Mouse (Mus musculus): ENCODE data around the gene Atg3.

Gene Atg3

DNA sequence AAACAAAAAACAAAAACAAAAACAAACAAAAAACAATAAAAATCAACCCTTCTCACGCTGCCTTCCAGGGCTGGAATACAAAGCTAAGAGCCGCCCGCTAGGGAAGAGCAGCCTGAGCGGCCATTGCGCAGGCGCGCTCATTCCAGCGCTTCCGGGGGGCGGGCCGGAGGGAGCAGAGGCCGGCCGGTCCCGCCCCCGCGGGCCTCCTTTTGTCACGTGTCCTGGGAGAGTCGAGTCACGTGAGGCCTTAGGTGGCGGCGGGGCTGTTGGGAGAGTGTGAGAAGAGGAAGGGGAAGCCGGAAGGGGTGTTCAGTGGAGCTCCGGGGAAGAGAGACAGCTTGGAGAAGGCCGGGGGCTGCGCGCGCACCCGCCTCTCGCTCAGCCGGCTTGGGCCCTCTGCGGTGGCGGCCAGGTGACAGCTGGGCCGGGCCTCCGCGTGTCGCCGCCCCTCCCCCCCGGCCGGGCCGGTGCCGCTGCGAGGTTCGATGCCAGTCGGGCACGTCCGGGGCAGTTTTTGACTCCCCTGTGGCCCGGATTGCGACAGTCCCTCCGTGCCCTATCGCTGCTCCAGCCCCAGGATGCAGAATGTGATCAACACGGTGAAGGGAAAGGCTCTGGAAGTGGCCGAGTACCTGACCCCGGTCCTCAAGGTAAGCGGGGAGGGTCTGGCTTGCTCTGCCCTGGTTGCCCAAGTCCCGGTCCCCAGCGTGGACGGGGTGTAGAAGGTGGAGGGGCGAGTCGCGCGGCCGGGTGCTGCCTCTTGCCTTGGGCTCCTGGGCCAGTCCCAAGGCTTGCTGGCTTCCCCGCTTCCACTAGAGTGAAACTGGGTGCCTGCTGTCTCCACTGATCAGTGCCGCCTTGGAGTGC is at the start of gene Atg3, which contains the start of gene Slc35a5:
Gene Atg3, plus strand, starts transcription at position 264 of the 867 bp plus-strand sequence.
Gene Slc35a5, minus strand, starts transcription at position 185 of the 867 bp plus-strand sequence.
- DNase-seq (ENCODE audit: low spot score in 2 of 2), result peak; percentile 83 to 89

DNA sequence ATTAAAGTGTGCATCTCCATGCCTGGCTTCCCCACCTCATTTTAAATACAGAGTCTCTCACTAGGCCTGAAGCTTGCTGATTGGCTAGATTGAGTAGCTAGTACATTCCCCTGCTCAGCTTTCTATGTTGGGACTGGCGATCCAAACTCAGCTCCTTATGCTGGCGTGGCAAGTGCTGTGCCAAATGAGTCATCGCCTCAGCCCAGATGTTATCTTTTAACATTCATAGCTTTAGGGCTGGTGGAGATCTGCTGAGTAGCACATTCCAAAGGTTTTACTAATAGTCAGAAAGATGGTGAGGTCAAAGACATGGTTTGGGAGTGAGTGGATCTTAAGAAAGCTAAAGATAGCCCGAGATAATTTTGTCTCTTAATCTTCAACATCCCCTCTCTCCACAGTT is 48.1 kb upstream of the Atg3 start:
- DNase-seq (ENCODE audit: low spot score in 2 of 2), result no peak

DNA sequence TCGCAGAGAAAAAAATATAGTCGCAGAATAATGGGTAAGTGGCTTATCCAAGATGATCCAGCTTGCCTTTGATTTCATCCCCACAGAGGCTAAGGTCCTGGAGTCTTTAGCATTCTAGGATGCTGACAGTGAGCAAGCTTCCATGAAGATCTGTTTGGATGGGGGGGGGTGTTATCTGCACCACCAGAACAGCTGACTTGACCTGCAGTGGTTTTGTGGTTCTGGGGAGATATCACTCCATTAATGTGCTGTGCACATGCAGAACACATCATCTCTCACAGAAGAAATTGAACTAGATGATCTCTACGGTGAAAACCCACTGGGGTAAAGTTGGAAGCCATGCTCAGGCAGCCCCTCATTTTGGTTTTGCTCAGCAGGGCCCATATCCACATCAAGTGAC is 41.4 kb upstream of the Atg3 start:
- no peak for DNase-seq (ENCODE audit: low spot score in 2 of 2)

DNA sequence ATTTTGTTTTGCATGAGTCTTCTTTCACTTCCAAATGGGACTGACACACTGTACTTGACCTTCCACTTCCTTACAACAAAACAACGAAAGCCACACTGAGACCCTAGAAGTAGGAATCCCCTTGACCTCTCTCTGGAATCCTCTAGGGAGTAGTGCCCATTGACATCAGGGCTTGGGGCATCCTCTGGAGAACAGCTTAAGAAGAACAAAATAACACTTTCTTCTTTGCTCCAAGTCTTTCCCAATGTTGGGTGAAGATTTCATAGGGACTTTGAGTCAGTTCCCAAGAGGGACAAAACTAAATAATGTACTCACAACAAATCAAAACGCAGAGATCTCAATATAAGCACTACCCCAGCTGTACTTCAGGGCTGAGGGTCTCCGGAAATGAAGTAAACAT is 39.8 kb upstream of the Atg3 start:
- no peak for DNase-seq (ENCODE audit: low spot score in 2 of 2)

DNA sequence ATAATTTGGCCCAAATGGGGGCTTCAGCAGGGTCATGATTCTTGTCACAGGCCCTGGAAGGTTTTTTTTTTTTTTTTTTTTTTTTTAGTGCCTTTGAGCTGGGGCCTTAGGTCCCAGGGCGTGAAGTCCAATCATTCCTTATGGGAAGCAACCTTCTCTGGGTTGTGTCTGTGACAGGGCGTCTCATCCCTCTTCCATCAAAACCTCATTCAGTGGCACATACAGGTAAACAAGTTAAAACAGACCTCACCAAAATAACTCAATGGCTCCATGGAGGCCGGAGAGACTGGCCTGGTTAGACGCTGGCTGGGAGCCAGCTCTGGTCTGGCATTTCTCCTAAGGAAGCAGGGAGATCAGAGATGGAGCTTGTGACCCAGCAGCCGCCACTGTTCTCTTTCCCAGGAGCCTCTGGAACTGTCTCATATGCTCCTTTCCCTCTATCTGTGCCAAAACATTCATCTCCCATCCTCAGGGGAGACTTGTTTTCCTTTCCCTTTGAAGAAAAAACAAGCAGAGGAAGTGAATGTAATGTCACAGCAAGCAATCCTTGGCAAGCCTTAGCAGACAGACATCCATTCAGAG is 37.6 kb upstream of the Atg3 start:
- no peak for DNase-seq (ENCODE audit: low spot score in 2 of 2)

DNA sequence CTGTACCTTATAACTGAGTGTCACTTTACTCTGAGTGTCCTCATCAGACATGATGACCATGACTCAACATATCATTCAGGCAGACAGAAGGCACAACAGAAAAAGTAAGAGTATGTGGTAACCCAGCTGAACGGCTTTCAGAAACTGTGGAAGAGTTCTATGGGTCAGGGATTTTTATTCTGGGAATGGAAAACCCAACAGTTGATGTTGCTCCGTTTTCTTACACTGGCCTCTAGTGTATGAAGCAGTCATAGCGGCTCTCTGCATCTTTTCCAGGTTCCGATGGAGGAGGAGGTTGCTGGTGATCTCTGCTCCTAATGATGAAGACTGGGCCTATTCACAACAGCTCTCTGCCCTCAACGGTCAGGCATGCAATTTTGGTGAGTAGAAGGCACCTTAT is 36.0 kb upstream of the Atg3 start:
- no peak for DNase-seq (ENCODE audit: low spot score in 2 of 2)

DNA sequence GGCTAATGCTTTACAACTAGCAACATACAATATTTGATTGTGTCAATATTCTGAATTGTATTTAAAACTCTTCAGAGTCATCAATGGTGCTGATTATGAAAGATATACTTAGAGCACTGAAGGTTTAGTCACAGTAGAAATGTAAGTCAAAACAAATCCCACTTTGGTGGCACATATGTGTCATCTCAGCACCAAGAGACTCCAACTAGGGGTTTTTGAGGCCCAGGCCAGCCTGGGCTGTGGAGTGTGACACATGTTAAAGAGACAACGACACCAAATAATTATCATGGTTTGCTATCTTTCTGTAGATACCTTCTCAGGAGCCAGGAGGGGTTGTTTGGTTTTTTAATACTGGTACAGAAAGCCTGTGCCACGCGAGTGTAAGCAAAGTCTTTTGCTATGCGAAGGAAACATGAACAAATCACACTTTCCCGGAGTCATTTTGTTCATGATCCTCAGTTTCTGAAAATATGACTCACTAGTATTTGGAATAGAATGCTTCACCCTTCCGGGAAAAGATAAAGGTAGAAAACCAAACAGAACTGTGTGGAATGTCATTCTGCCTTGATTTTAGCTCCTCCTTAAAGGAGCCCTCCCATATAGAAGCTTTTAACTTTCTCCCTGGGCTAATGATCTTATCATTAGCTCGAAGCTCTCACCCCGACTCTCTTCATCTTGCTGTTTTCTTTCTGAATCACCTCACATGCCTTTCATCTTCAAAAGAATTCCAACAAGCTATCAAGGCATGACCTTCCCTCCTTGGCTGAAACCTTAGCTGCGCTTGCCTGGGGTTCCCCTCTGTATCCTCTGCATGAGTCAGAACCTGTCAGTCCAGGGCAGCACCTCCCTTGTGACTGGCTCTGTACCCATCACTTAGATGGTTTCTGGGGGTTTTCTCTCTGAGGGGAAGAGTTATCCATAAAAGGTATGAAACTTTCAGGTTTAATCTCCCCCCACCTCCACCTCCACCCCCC is 34.1 kb upstream of the Atg3 start:
- DNase-seq (ENCODE audit: low spot score in 2 of 2), result no peak

DNA sequence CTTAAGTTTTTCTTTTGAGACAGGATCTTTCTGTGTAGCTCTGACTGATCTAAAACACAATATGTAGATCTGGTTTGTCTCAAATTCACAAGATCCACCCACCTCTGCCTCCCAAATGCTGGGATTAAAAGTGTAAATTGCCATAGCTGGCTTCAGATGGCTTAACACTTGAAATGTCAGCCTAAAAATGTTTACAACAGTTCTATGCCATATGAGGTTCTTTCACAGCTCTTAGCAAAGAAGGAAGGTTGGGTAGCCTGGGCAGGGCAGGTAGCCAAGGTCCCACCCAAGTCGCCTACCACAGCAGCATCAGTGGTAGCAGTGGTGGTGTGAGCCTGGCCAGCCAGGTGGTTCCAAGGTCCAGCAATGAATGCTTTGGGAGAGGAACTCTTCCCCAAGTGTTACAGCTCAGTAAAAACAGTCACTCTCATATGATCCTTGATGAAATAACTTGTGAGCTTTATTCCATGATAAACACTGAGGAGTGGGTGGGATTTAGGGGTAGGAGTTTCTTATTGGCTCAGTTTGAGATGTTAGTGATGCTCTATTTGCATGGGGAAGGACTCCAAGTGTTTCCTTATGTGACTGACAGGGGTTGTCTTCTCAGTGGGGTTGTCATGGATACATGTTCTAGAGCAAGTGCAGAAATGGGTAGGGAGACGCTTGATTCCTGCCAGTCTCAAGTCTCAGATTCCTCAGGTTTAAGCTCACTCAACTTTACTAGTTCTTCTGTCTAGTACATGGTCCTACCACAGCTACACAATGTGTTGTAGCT is 30.5 kb upstream of the Atg3 start:
- no peak for DNase-seq (ENCODE audit: low spot score in 2 of 2)

DNA sequence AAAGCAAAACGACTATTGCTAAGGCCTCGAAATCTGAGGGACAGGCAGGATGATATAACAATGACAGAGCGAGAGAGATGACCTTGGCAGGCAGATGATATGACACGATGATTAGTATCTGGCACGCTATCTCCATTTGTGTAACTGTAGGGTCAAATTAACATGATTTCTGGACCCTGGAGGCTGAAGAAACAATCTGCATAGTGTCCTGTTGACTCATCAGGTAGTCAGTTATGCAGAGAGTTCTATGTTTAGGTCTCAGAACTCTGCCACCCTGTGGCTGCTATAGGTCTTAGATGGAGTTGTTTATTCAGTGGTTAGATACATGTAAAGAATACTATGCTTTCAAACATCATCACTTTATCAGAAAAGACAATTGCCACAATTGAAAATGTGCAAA is 16.9 kb upstream of the Atg3 start:
- DNase-seq (ENCODE audit: low spot score in 2 of 2), result no peak

DNA sequence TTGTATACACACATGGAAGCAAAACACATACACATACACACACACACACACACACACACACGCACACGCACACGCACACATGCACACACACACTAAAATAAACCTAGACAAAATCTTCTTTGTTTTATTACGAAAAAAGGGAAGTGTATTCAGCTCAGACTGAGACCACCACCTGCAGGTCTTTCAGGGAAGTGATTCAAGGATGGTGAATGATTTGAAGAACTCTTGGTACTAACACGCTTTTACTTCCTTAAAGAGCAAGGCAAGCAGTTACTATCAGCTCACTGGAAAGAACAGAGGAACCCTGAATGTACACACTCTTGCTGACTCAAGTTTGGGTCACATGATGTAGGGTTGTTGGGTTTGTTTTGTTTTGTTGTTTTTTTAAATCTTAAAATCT is 16.0 kb upstream of the Atg3 start:
- DNase-seq (ENCODE audit: low spot score in 2 of 2), result no peak

DNA sequence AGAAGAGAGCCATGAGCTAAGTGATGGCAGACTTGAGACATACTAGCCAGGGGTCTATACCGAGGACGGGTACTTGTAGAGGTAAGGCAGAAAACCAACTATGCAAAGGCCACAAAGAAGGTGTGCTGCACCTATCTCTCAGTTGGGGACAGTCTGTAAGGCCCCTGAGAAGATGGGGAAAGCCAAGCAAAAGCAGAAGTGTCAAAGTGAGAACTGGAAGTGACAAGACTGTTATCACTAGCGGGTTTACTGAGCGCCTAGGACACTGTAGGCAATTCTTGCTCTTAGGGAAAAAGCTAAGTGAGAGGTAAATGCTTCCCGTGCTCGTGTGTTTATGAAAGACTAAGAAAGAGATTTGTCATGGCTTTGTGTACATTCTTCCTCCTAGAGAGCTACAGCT is 13.5 kb upstream of the Atg3 start:
- DNase-seq (ENCODE audit: low spot score in 2 of 2), result no peak

DNA sequence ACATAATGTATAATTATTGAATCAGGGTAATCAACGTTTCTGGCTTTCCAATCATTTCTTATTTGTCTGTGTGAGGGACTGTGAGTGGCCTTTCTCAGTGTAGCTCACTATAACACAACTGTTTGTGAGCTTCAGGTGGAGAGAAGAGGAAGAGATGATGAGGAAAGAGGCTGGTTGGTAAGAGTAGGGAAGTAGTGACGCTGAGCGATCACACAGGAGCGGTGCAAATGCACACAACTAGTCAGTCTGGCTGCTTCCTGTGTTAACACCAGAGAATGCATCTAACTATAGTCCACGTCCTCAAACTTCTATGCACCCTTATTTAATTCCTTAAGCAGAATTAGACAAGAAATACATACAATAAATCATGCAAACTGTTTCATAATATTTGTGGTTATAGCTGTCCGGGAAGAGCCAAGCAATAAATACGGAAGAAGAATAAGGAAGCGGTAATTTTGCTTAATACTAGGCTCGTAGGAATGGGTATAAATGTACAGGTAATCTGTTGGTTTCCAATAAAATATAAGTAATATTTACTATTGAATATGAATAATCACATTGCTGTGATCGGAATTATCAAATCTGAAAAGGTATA is 10.0 kb upstream of the Atg3 start:
- DNase-seq (ENCODE audit: low spot score in 2 of 2), result no peak

DNA sequence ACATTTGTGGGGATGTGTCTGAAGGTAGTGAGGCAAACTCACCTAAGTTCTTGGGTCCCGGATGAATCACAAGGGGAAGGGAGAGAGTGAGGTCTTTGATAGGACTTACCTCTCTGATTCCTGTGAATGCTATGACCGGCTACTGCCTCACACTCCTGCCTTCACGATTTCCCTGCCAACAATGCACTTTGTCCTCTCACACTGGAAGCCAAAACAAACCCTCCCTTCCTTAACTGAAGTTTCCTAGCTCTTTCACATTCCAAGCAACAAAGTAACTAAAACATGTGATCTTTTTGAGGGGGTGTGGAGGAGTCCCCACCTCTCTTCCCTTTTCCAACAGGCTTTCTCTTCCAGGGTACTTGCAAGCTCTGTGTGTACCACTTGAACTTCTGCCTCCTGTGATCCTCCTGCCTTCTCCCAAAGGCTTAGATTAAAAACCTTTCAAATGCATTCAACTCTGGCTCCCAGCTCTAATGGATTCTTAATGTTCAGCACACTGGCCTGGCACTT is 3.8 kb upstream of the Atg3 start:
- no peak for DNase-seq (ENCODE audit: low spot score in 2 of 2)

DNA sequence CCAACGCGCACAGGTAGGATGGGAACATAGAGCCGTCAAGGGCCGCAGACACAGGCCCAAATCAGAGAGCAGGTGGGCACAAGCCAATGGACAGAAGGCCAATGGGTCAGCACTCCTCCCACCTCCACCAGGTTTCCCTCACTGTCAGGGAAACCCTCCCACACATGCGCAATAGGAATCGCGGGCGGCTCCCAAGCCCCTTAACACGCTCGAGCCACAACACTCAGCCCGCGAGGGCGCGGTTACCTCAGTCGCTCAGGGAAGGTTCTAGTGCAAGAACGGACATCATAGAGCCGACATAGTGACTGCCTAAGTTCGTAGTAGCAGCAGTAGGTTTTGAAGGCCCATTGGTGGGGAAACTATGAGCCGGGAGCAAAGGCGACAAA is 456 bp upstream of the Atg3 start:
- peak; percentile 41 to 50 for DNase-seq (ENCODE audit: low spot score in 2 of 2)

DNA sequence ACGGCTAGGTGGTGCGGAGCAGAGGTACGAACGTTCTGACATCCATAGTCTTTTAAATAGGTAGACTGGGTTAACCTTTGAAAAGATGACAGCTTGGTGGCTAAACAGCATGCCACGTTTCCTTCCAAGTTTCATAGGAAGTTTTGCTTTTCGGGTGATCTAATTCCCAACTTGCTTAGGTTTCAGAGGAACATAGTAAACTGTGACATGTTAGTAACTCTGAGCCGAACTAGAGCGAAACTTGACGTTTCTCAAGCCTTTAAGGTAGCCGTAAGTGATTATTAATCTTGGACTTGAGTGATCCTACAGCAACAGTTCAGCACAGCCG is 768 bp downstream of the Atg3 start:
- DNase-seq (ENCODE audit: low spot score in 2 of 2), result no peak

DNA sequence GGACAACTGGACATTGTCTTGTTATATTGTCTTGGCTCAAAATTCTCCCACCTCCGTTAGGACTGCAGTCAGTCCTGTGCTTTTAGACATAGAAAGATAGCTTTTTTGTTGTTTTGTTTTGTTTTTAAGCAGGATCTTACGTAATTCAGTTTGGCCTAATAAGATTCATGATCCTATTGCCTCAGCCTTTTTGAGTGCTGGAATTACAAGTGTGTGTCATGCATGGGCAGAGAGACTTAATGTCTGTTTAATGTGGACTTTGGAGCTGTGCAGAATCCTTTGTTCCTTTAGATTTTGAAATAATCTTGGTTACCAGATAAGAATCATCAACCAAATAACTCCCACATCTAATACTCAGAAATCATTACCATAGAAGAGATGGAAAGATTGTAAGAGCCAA is 20.0 kb downstream of the Atg3 start:
- no peak for DNase-seq (ENCODE audit: low spot score in 2 of 2)

DNA sequence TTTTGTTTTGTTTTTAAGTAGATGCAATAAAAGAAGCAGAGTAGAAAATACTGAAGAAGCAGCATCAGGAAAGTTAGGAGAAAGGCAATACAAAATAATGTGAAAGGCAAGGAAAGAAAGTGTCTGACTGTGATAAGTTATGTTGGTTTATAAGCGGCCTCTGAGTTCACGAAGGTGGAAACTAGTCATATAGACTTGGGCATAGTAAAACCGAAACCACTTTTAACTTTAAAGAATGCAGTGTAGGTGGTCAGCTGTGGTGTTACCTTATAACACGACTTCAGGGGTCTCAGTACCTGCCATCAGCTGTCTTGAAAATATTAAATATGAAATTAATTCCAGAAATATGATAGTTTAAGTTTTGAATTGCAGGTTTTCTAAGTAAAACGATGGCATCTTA is 23.2 kb downstream of the Atg3 start:
- no peak for DNase-seq (ENCODE audit: low spot score in 2 of 2)

DNA sequence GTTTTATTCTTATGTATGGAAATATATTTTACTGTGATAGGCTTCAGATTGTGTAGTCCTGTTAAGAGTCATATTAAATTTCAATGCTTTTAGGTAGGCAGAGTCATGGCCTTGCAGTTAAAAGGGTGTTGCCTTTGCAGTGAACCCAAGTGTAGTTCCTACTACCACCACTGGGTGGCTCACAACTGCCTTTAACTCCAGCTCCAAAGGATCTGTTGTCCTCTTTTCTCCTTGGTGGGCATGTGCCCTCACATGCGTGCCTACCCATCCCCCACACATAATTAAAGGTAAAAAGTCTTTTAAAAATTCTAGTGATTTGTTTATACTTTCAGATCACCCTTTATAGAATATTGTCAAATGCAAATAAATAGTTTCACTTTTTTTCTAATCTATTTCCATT is 34.0 kb downstream of the Atg3 start:
- peak; percentile 63 to 74 for DNase-seq (ENCODE audit: low spot score in 2 of 2)

DNA sequence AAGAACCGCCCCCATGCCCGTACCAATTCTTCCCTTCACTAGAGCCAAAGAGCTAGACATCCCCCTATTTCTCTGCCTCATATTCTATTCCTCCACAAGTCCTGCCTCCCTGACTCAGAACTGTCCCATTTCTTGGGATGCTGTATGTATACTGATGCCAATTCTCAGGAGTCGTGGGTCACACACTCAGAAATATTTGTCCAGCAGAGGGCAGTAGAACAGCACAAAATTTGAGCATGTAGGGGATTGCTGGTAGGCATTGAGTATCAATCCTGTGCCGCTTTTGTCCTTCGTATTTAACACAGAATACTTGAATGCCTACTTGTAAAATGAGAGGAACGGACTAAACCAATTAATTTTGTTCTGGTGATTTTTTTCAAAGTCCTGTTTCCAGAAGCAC is 38.2 kb downstream of the Atg3 start:
- DNase-seq (ENCODE audit: low spot score in 2 of 2), result peak; percentile 19 to 62

DNA sequence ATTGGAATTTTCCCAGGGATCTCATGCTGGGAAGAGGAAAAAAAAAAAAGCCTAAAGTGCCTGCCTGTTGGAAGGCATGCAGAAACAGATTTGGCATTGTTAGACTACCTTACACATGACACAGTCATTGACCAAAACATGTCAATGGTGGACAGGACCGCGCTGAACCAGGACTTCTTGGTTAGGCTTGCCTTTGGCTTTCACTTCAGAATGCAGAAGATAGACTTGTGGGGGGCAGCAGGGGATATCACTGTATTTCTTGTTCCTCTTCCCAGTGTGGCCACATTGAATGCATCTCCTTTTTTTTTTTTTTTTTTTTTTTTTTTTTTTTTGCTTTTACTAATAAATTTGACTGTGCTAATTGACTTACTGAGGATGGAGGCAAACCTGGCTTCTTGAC is 42.8 kb downstream of the Atg3 start:
- no peak for DNase-seq (ENCODE audit: low spot score in 2 of 2)

DNA sequence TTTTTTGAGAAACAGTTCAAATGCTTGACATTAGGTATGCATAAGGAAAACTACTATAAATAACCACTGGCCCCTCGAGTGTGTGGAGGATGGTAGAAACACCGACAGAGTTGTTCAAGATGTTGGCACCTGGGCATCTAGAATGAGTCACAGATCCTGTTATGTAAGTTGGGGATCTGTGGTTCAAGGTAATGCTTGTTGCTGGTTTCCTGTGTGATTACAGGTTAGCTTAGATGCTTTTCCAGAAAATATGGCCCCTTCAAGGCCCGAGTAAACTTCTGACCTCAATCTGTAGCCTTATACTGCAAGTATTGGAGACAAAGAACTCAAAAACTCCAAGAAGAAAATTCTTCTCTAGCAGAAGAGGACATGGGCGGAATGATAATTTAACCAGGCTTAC is 45.9 kb downstream of the Atg3 start:
- DNase-seq (ENCODE audit: low spot score in 2 of 2), result no peak
